Mouse (Mus musculus) midbrain, embryonic 13.5 days (tissue): ENCODE data around the gene Pacs2. TPM values are rescaled to one million over a fixed set of nuclear protein-coding genes. Genes with fewer than 3 reads are reported as not detected.

ENCODE experiments used
- ATAC-seq: fragments of 200-750 bp; cut with Nextera tagmentation; 2 replicates; pipeline ENCODE4 v1.8.0; 2017; ENCODE audit warnings: mild to moderate bottlenecking, moderate TSS enrichment, moderate library complexity
- H3K27ac ChIP-seq: fragments of 300-500 bp; sonication (generic); 2 replicates; pipeline ENCODE4 v1.5.1; 2015; ENCODE audit warnings: inconsistent platforms, mild to moderate bottlenecking, moderate library complexity
- H3K27me3 ChIP-seq: fragments of 300-500 bp; sonication (generic); 2 replicates; pipeline ENCODE4 v1.6.1; 2015; ENCODE audit warnings: mild to moderate bottlenecking, inconsistent platforms
- H3K36me3 ChIP-seq: fragments of 300-500 bp; sonication (generic); 2 replicates; pipeline ENCODE4 v1.6.1; 2015; ENCODE audit warnings: mild to moderate bottlenecking, inconsistent platforms
- H3K4me1 ChIP-seq: fragments of 300-500 bp; sonication (generic); replicated peaks from 2 replicates; pipeline ENCODE4 v1.6.1; 2015; ENCODE audit warnings: inconsistent platforms
- H3K4me2 ChIP-seq: fragments of 300-500 bp; sonication (generic); replicated peaks from 2 replicates; pipeline ENCODE4 v1.6.1; 2015; ENCODE audit warnings: moderate library complexity, mild to moderate bottlenecking, inconsistent platforms
- H3K4me3 ChIP-seq: fragments of 300-500 bp; sonication (generic); replicated peaks from 2 replicates; pipeline ENCODE4 v1.5.1; 2015; ENCODE audit warnings: mild to moderate bottlenecking, inconsistent platforms
- H3K9ac ChIP-seq: fragments of 300-500 bp; sonication (generic); replicated peaks from 2 replicates; pipeline ENCODE4 v1.6.1; 2015; ENCODE audit warnings: mild to moderate bottlenecking, inconsistent platforms
- H3K9me3 ChIP-seq: fragments of 300-500 bp; sonication (generic); 2 replicates; pipeline ENCODE4 v1.6.1; 2016; ENCODE audit warnings: mild to moderate bottlenecking, inconsistent platforms
- WGBS: fragments of 180-500 bp; shearing (Covaris S2); methylation state at CpG from one replicate; pipeline ENCODE4 v1.1.7; 2015; 5-methylcytosine and 5-hydroxymethylcytosine counted together
- polyA plus RNA-seq: library from polyadenylated mRNA; unstranded; fragments of >200 nt; fragmentation: Nextera tagmentation; extraction: Ambion mirVana; gene quantifications from 2 replicates; pipeline ENCODE4 v1.2.1, GENCODE M21; 2015

Gene Pacs2
- polyA plus RNA-seq, 1 experiment from 2014 or later: 26.5 TPM

GRCm38 (mm10) chr12:113049836-113050235, 35.5 kb downstream of the Pacs2 start:
- Histone ChIP-seq H3K27ac (no peak overlapping the region), H3K4me3 (no peak overlapping the region), H3K36me3 (peaks cover 91% of the 10 kb centered on the region), H3K9me3 (no peaks in the 10 kb centered on the region), H3K27me3 (no peaks in the 10 kb centered on the region), H3K4me1 (no peaks in the 10 kb centered on the region), H3K9ac (no peak overlapping the region; the same call in 1 of the 2 replicates), H3K4me2 (no peak overlapping the region)
- ATAC-seq: no peak
- 95% methylated on average over 9 of the region's 9 CpGs for WGBS

- Histone ChIP-seq H3K27ac (no peak overlapping the region), H3K27me3 (no peaks in the 10 kb centered on the region), H3K4me2 (no peak overlapping the region), H3K4me1 (no peaks in the 10 kb centered on the region), H3K9me3 (no peaks in the 10 kb centered on the region), H3K9ac (no peak overlapping the region), H3K4me3 (no peak overlapping the region), H3K36me3 (peaks cover 94% of the 10 kb centered on the region)
- ATAC-seq: no peak
- WGBS: 91% methylated on average over 12 of the region's 12 CpGs
Measured at GRCm38 (mm10) chr12:113050671-113051070, 36.4 kb downstream of the Pacs2 start.

- Histone ChIP-seq H3K27ac (no peak overlapping the region), H3K9me3 (no peaks in the 10 kb centered on the region), H3K4me2 (no peak overlapping the region), H3K9ac (no peak overlapping the region), H3K27me3 (no peaks in the 10 kb centered on the region), H3K4me1 (no peaks in the 10 kb centered on the region), H3K4me3 (no peak overlapping the region), H3K36me3 (peaks cover 95% of the 10 kb centered on the region)
- WGBS: 73% methylated on average over 9 of the region's 9 CpGs
- ATAC-seq: no peak
Measured at GRCm38 (mm10) chr12:113051628-113052403, 37.5 kb downstream of the Pacs2 start.

GRCm38 (mm10) chr12:113056089-113056488, 41.8 kb downstream of the Pacs2 start:
- no peaks in the 10 kb centered on the region for H3K4me1 ChIP-seq
- H3K9ac ChIP-seq: no peak overlapping the region
- no peak overlapping the region for H3K27ac ChIP-seq
- no peak overlapping the region for H3K4me2 ChIP-seq
- no peak for ATAC-seq
- H3K9me3 ChIP-seq: no peaks in the 10 kb centered on the region
- H3K4me3 ChIP-seq: no peak overlapping the region
- H3K36me3 ChIP-seq: peaks cover 97% of the 10 kb centered on the region
- WGBS: 93% methylated on average over 8 of the region's 8 CpGs
- no peaks in the 10 kb centered on the region for H3K27me3 ChIP-seq

- 92% methylated on average over 5 of the region's 5 CpGs for WGBS
Measured at GRCm38 (mm10) chr12:113060178-113060577, 45.9 kb downstream of the Pacs2 start.

GRCm38 (mm10) chr12:113061606-113062005, 47.3 kb downstream of the Pacs2 start:
- Histone ChIP-seq H3K4me1 (no peaks in the 10 kb centered on the region), H3K27ac (no peak overlapping the region), H3K4me2 (no peak overlapping the region), H3K27me3 (no peaks in the 10 kb centered on the region), H3K4me3 (no peak overlapping the region), H3K36me3 (peaks cover 99% of the 10 kb centered on the region), H3K9ac (no peak overlapping the region), H3K9me3 (no peaks in the 10 kb centered on the region)
- 93% methylated on average over 9 of the region's 9 CpGs for WGBS
- no peak for ATAC-seq

More at GRCm38 (mm10) chr12:113060178-113060577, 45.9 kb downstream of the Pacs2 start:
- Histone ChIP-seq H3K27ac (no peak overlapping the region), H3K4me1 (no peaks in the 10 kb centered on the region), H3K9me3 (no peaks in the 10 kb centered on the region), H3K4me2 (no peak overlapping the region), H3K36me3 (peaks cover 100% of the 10 kb centered on the region), H3K9ac (no peak overlapping the region), H3K27me3 (no peaks in the 10 kb centered on the region), H3K4me3 (no peak overlapping the region)
- ATAC-seq: no peak

GRCm38 (mm10) chr12:113062201-113062600, 47.9 kb downstream of the Pacs2 start:
- H3K27me3 ChIP-seq: no peaks in the 10 kb centered on the region
- no peak overlapping the region for H3K4me3 ChIP-seq
- H3K9me3 ChIP-seq: no peaks in the 10 kb centered on the region
- 81% methylated on average over 10 of the region's 10 CpGs for WGBS
- no peak overlapping the region for H3K27ac ChIP-seq
- H3K4me1 ChIP-seq: no peaks in the 10 kb centered on the region
- ATAC-seq: no peak
- H3K4me2 ChIP-seq: no peak overlapping the region
- H3K9ac ChIP-seq: no peak overlapping the region
- H3K36me3 ChIP-seq: peaks cover 99% of the 10 kb centered on the region

- Histone ChIP-seq H3K36me3 (peaks cover 99% of the 10 kb centered on the region), H3K9ac (no peak overlapping the region), H3K4me3 (no peak overlapping the region), H3K27me3 (no peaks in the 10 kb centered on the region), H3K9me3 (no peaks in the 10 kb centered on the region), H3K4me1 (no peaks in the 10 kb centered on the region), H3K4me2 (no peak overlapping the region), H3K27ac (no peak overlapping the region)
- 96% methylated on average over 7 of the region's 7 CpGs for WGBS
- no peak for ATAC-seq
Measured at GRCm38 (mm10) chr12:113063700-113064099, 49.4 kb downstream of the Pacs2 start.

GRCm38 (mm10) chr12:113068002-113068401, 53.7 kb downstream of the Pacs2 start:
- WGBS: 89% methylated on average over 7 of the region's 7 CpGs
- no peaks in the 10 kb centered on the region for H3K4me1 ChIP-seq
- no peak overlapping the region for H3K9ac ChIP-seq
- H3K36me3 ChIP-seq: peaks cover 91% of the 10 kb centered on the region
- no peaks in the 10 kb centered on the region for H3K9me3 ChIP-seq
- no peak overlapping the region for H3K27ac ChIP-seq
- H3K4me2 ChIP-seq: no peak overlapping the region
- no peaks in the 10 kb centered on the region for H3K27me3 ChIP-seq
- ATAC-seq: no peak
- no peak overlapping the region for H3K4me3 ChIP-seq

GRCm38 (mm10) chr12:113069389-113069788, 55.1 kb downstream of the Pacs2 start:
- no peak for ATAC-seq
- H3K9me3 ChIP-seq: no peaks in the 10 kb centered on the region
- H3K9ac ChIP-seq: no peak overlapping the region
- no peak overlapping the region for H3K4me3 ChIP-seq
- no peak overlapping the region for H3K4me2 ChIP-seq
- peaks cover 13% of the 10 kb centered on the region for H3K4me1 ChIP-seq
- 96% methylated on average over 6 of the region's 6 CpGs for WGBS
- H3K27me3 ChIP-seq: no peaks in the 10 kb centered on the region
- H3K27ac ChIP-seq: no peak overlapping the region
- H3K36me3 ChIP-seq: peaks cover 77% of the 10 kb centered on the region

GRCm38 (mm10) chr12:113071321-113071720, 57.0 kb downstream of the Pacs2 start:
- Histone ChIP-seq H3K9me3 (no peaks in the 10 kb centered on the region), H3K4me2 (no peak overlapping the region), H3K4me1 (peaks cover 25% of the 10 kb centered on the region), H3K27me3 (no peaks in the 10 kb centered on the region), H3K36me3 (peaks cover 58% of the 10 kb centered on the region), H3K27ac (no peak overlapping the region), H3K4me3 (no peak overlapping the region), H3K9ac (no peak overlapping the region)
- WGBS: 92% methylated on average over 6 of the region's 6 CpGs
- ATAC-seq: no peak

- H3K4me3 ChIP-seq: no peak overlapping the region
- H3K36me3 ChIP-seq: peaks cover 53% of the 10 kb centered on the region
- whole genome bisulfite sequencing: 88% methylated on average over 6 of the region's 6 CpGs
- peaks cover 25% of the 10 kb centered on the region for H3K4me1 ChIP-seq
- no peak overlapping the region for H3K27ac ChIP-seq
- H3K9ac ChIP-seq: no peak overlapping the region
- ATAC-seq: no peak
- H3K9me3 ChIP-seq: no peaks in the 10 kb centered on the region
- H3K27me3 ChIP-seq: no peaks in the 10 kb centered on the region
- H3K4me2 ChIP-seq: no peak overlapping the region
Measured at GRCm38 (mm10) chr12:113071827-113072226, 57.5 kb downstream of the Pacs2 start.
